Mouse (Mus musculus): ENCODE data around the gene Mcee. TPM values are rescaled to one million over a fixed set of nuclear protein-coding genes. Genes with fewer than 3 reads are reported as not detected.

Mcee gene
- total RNA-seq, 2 experiments from 2014 or later = 132 TPM

DNA sequence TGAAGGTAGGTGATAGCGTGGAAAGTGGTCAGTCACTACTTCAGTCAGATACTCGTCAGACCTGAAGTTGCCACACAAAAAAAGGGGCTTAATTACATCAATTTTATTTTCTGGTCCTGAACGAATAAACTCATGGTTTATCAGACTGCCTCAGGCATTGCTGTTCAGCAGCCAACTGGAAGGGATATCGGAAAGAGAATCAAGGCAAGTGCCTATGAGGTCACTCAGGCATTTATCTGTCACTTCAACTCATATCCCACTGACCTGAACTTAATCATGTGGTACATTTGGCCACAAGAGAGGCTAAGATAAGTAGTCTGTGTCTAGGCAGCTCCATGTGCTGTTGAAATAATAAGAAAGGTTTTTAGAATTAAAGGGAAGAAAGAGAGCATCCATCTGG, 10.0 kb downstream of the Mcee start:
- DNase-seq = no peak
- intact Hi-C loops (cut with DNase I) = no loop called here

DNA sequence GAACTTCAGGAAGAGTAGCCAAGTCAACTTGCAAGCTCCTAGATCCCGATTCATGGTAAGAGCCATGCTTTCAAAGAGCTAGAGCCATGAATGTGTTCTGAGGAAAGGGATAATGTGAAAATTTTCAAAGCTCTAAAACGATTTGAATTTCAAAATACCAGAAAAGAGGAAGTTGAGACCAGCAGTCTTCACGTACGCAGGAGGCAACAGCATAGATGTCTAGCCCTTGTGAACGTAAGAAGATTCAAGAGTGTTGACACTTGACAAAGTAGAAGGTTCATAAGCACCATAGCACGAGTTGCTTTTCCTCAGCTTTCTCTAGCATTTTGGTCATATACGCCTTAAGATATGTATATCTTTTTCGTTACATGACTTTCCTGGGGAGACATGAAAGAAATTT, 11.6 kb downstream of the Mcee start:
- intact Hi-C loops (cut with DNase I) = no loop called here
- DNase-seq = no peak

DNA sequence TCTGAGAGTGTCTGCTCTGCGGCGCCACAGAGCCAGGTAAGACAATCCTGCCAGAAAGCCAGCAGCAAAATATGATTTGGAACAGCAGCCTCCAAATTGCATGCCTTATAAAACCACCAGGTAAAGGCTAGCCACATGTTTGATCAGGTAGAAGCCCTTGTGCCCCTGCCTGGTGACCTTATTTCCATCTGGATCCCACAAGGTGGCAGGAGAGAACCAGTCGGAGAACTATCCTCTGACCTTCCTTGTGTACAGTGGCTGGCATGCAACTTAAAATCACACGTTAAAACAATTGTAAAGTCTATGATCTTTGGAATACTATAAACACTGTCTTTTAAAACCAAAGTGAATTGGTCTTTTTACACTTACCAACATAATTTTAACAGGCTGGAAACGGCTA, 32.5 kb downstream of the Mcee start:
- intact Hi-C loops (cut with DNase I) = loop anchor here (10.0 kb wide), 1 partner anchor 320 kb away; no protein-coding TSS in a partner anchor
- no peak for DNase-seq

DNA sequence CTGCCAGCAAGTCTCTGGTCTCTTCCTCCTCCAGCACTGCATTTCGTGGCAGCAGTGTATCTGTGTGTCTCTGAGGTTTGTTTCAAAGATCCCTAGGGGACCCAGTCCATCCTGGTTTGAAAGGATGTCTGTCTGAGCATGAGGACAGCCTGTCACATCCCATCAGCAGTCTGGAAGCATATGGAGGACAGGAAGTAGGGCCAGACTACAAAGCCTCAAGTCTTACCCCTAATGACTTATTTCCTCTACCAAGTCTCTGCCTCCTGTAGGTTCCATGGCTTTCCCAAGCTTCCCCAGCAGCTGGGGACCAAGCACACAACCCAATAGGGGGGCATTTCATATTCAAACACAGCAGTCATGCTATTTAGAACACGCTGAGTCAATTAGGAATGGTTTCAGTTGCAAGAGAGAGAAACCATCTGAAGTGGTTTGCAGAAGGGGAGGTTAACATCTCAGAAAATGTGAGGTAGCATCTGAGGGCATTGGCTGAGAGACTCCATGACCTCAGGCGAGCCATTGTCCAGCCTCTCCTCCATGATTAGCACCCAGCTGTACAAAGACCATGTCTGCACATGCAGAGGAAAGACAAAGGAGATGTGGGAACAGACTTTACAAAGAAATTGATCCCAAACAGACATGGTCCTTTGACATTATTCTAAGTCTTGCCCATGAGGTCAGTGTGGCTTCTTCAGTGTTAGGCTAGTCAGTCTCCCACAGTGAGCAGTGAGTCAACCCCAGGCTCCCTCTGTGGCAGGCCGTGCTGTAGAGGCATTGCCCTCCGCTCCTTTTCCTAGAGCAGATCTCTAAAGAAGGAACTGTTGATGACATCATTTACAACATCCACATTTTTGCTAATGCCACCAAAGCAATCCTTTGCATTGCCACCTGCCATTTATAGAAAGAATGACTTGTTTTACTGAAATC, 47.5 kb downstream of the Mcee start:
- intact Hi-C loops (cut with DNase I) = no loop called here
- DNase-seq = no peak

DNA sequence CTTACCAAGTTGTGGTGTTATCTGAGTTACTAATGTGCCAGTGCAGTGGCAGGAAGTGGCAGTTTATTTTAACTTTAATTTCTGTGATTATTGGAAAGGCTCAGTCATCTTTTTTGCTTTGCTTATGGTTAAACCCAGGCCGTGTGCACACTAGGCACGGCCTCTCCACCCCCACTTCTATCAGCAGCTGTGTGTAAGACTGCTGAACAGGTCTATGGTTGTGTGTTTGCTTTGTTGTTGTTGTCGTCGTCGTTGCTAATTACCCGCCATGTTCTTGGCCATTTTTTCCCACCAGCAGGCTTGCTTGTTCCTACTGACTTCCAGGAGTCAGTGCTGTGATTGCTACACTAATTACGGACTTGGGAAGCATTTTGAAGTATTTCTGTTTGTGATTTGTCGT, 48.1 kb downstream of the Mcee start:
- DNase-seq = no peak
- intact Hi-C loops (cut with DNase I) = no loop called here

DNA sequence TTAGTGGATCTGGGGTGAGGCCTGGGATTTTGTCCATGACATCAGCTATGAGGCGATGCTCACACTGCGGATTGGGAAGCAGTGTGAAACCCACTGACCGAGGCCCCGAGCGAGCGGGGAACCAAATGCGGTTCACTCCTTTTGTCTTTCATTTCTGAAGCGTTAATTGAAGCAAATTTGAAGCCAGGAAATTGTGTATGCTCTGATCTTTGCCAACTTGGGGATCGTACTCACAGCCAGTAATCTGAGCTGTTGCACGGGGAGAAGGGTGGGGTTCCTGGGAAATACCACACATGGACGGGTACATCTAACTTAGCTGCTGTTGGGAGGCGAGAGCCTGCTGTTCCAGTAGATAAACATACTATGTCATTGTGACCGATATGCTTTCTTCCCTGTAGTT, 58.2 kb downstream of the Mcee start:
- intact Hi-C loops (cut with DNase I) = no loop called here
- no peak for DNase-seq

DNA sequence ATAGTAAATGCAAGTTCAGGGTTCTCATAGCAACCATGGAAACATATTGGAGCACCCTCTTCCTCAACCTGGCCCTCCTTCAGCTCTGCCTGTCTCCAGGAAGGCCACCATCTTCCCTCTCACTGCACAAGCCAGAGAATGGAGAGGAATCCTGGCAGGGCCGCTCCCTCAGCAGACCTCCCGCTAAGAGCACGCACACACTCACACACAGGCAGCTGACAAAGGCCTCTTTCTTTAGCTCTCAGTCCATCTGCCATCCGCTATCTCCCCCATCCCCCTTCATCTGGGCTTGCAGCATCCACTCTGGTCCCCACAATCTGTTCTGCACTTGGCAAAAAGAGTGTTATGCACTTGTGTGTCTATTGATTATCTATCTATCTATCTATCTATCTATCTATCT, 59.0 kb downstream of the Mcee start:
- intact Hi-C loops (cut with DNase I) = no loop called here
- DNase-seq = no peak

DNA sequence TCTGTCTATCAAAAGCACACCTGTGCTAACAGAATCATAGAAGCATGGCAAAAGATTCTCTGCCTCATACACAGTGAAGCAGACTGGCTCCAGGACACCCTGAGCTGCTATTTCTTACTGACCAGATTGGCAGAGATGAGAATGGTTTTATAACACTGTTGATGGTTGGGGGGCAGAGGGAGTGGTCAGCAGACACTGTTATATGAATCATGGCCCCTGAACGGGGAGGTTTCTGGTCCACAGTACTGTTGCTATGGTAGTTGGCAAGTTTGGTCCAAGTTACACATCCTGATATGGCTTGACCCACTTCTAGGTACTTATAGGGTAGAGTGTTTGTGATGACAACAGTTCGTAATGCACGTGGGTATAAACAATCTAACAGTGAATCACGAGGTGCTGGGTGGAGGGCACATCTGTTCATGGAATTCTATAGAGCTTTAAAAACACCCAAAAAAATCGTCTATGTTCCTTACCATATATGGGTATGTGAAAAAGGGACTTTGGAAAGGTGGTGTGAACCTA, 59.5 kb downstream of the Mcee start:
- intact Hi-C loops (cut with DNase I) = no loop called here
- no peak for DNase-seq

DNA sequence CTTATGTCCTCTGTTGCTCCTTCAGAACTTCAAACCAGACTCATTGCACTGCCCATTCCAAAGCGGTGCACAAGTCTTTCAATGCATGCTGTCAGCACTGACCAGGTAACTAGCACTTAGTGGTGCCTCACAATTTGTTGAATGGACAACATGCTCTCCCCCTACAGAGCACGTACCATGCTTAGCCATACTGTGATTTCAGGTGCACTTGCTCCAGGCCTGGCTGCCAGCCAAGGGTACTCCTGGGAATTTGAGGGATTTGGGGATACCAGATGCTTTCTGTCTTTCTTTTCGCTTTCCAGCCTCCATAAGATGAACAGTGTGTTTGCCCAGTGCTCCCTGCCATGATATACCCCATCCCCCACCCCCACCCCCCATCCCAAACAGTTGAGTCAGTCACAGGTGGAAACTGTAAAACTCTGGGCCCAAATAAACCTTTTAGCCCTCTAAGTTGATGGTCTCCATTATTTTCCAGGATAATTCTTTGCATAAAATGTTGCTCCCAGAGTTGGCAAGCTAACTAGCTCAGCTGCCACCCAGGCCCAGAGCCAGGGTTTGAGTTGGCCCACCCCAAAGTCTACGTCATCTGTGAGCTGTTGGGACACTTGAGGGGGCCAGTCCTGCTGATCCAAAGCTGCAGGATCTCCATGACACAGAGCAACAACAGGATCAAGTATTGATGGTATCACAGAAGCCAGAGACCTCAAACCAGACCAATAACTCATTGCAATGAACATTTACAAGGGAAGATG, 60.2 kb downstream of the Mcee start:
- intact Hi-C loops (cut with DNase I) = no loop called here
- no peak for DNase-seq

DNA sequence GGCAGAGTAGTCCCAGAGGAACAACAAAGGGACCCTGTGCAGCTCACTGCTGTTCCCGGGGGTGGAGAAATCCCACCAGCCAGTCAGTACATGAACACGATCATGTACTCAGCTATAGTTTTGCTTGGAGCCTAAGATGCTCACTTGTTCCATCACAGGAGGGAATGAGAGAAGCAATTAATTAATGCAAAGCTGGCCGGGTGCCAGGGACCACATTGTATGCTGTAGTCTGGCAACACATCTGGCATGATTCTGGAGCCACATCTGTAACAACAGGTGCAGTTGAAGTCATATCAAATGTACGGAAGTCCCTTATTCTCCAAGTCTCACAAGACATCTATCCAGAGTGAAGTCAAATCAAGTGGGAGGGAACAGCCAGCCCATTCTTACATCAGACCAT, 63.8 kb downstream of the Mcee start:
- intact Hi-C loops (cut with DNase I) = loop anchor here (5.0 kb wide), 1 partner anchor 41 kb away; no protein-coding TSS in a partner anchor
- DNase-seq = no peak

DNA sequence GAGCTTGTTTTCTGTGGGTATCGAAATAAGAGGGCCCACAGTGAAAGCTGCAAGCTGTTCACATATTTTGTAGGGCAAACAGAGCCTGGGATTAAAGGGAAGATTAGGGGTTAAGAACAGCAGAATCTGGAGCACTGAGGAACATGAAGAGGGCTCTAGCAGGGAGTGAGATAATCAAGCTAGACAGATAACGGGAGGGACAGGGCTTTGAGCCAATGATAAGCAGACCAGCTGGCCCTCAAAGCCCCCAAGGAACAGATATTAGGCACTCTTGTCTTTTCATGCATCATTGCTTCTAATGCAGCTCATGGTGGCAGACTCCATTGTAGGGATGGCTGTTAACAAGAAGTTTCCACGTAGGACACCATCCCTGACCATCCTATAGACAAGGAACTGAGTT, 64.3 kb downstream of the Mcee start:
- no peak for DNase-seq
- intact Hi-C loops (cut with DNase I) = loop anchor here (5.0 kb wide), 1 partner anchor 41 kb away; no protein-coding TSS in a partner anchor

DNA sequence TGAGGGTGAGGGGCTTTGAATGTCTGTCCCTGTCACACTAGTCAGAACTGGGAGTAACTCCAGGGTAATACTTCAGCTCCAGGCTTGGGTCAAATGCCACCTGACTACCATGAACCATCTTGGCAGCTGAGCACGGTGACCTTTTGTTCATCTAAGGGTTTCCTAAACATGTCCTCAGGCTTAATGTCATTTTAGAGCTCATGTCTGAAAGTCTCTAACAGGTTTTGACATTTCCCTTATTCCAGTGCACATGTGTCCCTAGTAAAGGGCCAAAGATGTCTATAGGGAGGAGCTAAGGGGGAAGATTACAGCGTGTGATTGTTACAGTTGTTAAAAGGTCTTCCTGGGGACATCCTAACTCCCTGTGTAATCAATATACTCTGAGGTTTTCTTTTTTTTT, 65.4 kb downstream of the Mcee start:
- DNase-seq = no peak
- intact Hi-C loops (cut with DNase I) = loop anchor here (5.0 kb wide), 1 partner anchor 39 kb away; no protein-coding TSS in a partner anchor

Other genes starting within 250 kb of the Mcee start
- under 1 TPM in 1 of 2 experiments, not detected in 1; 0.27 TPM for gene Trpm1, start 238.8 kb upstream of the Mcee start, total RNA-seq (2021)
- 10 to 100 TPM; 13.2 to 13.5 TPM for gene Mtmr10, start 105.0 kb upstream of the Mcee start, total RNA-seq (2021)
- 1 to 10 TPM; 7.4 to 7.8 TPM for gene Fan1, start 18.5 kb upstream of the Mcee start, total RNA-seq (2021)
- gene Mphosph10, start 339 bp upstream of the Mcee start, total RNA-seq (2021) = 10 to 100 TPM; 14.1 to 14.9 TPM
- under 1 TPM; 0.45 to 0.67 TPM for gene Apba2, start 109.1 kb downstream of the Mcee start, total RNA-seq (2021)